ENCODE assay signal across 17 mouse cellular contexts in the genomic region with DNA sequence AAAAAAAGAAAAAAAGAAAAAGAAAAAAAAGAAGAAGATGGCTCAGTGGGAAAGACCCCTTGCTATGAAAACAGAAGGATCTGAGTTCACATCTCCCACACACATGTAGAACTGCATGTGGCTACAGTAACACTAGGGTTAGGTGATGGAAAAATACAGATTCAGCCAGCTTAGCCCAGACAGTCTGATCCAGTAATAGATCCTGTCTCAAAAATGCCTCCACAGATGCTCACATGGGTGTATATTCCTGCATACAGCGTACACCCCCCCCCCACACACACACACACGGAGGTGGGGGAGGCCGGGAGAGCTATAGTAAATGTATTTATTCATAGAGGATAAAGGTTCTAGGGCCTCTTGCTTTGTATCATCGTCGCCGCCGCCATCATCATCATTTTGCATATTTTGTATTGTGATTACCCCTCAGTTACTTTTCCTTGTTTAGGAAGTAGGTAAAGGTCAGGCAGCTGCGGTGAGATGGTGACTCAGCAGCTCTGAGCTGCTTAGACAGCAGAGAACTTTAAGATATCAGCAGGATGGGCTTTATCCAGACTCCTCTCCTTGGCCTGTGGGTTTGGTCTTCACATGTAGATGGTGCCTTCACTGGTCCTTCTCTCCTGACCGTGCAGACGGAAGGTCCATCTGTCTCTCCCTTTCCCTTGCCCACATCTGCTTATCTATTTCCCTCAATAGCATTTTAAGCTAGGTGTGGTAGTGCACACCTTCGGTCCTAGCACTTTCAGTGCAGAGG. TPM values are rescaled to one million over a fixed set of nuclear protein-coding genes. Genes with fewer than 3 reads are reported as not detected.
DNase-seq lines count a peak whose midpoint lies in the region; ATAC-seq and TF ChIP-seq lines count a peak whose summit lies in the region.
"Had no signal": no experiment of that assay in that cellular context is flagged by ENCODE, and none has a peak within 500 bp of the region (broad histone marks: within the 10 kb centered on the region; RNA-seq: fewer than 3 reads in every experiment).

No protein-coding gene starts in this region.

- peak overlapping the region; percentile 76 for H3K4me2 ChIP-seq in liver, embryonic 14.5 days (ENCODE audit: low read depth)
- no peak overlapping the region for H3K4me2 ChIP-seq in kidney, embryonic 14.5 days (replicated peaks; ENCODE audit: low read depth, low read length)
- no peak overlapping the region for H3K4me2 ChIP-seq in hindbrain, embryonic 11.5 days (replicated peaks; ENCODE audit: low read depth, low read length)
- H3K4me2 ChIP-seq: embryonic facial prominence, embryonic 13.5 days; hindbrain, embryonic 12.5 days; limb, embryonic 12.5 days had no signal

- H3K9me3 ChIP-seq in liver, embryonic 14.5 days (ENCODE audit: control insufficient read depth, low read length): no peaks in the 10 kb centered on the region
- H3K9me3 ChIP-seq in kidney, embryonic 14.5 days (ENCODE audit: control insufficient read depth, low read length): no peaks in the 10 kb centered on the region
- H3K9me3 ChIP-seq in hindbrain, embryonic 11.5 days (ENCODE audit: control insufficient read depth, low read length): no peaks in the 10 kb centered on the region
- H3K9me3 ChIP-seq: embryonic facial prominence, embryonic 13.5 days; hindbrain, embryonic 12.5 days; limb, embryonic 12.5 days had no signal

- TF ChIP-seq EP300 in liver, embryonic 14.5 days (IDR thresholded peaks at IDR 0.05; ENCODE audit: low read depth): peak; percentile 29; the same call in 1 of the 2 replicates

- H3K27me3 ChIP-seq in liver, embryonic 14.5 days (ENCODE audit: control insufficient read depth, insufficient read depth, low read length): no peaks in the 10 kb centered on the region
- H3K27me3 ChIP-seq in kidney, embryonic 14.5 days (ENCODE audit: control insufficient read depth, insufficient read depth, low read length): no peaks in the 10 kb centered on the region
- H3K27me3 ChIP-seq in hindbrain, embryonic 11.5 days (ENCODE audit: control insufficient read depth, insufficient read depth, low read length): no peaks in the 10 kb centered on the region
- H3K27me3 ChIP-seq: embryonic facial prominence, embryonic 13.5 days; hindbrain, embryonic 12.5 days; limb, embryonic 12.5 days had no signal

- no peak overlapping the region for H3K4me3 ChIP-seq in bone marrow, adult 2 months (replicated peaks; ENCODE audit: control insufficient read depth, low read depth, low read length)
- peak overlapping the region in 1 of 2 experiments; percentile 25; a peak in 1 of 4 replicates for H3K4me3 ChIP-seq in liver, embryonic 14.5 days (ENCODE audit: insufficient read depth in 1 of 2, low read depth in 2 of 2, low read length in 2 of 2)
- H3K4me3 ChIP-seq in kidney, embryonic 14.5 days (ENCODE audit: low read length): no peak overlapping the region
- H3K4me3 ChIP-seq in hindbrain, embryonic 11.5 days (ENCODE audit: low read depth, low read length): no peak overlapping the region
- H3K4me3 ChIP-seq: embryonic facial prominence, embryonic 13.5 days; hindbrain, embryonic 12.5 days; limb, embryonic 12.5 days had no signal

- TF ChIP-seq CTCF in bone marrow, adult 2 months (IDR thresholded peaks at IDR 0.05; ENCODE audit: control insufficient read depth, insufficient read depth, low read length): no peak
- no peak for TF ChIP-seq CTCF in liver, embryonic 14.5 days (IDR thresholded peaks at IDR 0.05; ENCODE audit: low read depth)

- WGBS in bone marrow, adult 2 months: 42% methylated on average over 11 of the region's 11 CpGs
- WGBS in liver, embryonic 14.5 days (ENCODE audit: insufficient replicate concordance): 33% methylated on average over 11 of the region's 11 CpGs
- 90% methylated on average over 11 of the region's 11 CpGs for WGBS in kidney, embryonic 14.5 days
- WGBS in hindbrain, embryonic 11.5 days: 93% methylated on average over 11 of the region's 11 CpGs

- TF ChIP-seq POLR2A in bone marrow, adult 2 months (IDR thresholded peaks at IDR 0.05; ENCODE audit: borderline replicate concordance, control insufficient read depth, low read depth, low read length): no peak

- no peaks in the 10 kb centered on the region; the same call in 1 of the 2 replicates for H3K36me3 ChIP-seq in liver, embryonic 14.5 days (replicated peaks; ENCODE audit: control insufficient read depth, insufficient read depth, low read depth)
- H3K36me3 ChIP-seq in kidney, embryonic 14.5 days (ENCODE audit: control insufficient read depth, insufficient read depth, low read length): peaks cover 7% of the 10 kb centered on the region; the same call in 1 of the 2 replicates
- no peaks in the 10 kb centered on the region for H3K36me3 ChIP-seq in hindbrain, embryonic 11.5 days (ENCODE audit: control insufficient read depth, insufficient read depth, low read length)
- H3K36me3 ChIP-seq: hindbrain, embryonic 12.5 days had no signal

- peak; percentile 68 for ATAC-seq in liver, embryonic 14.5 days (ENCODE audit: insufficient read depth)
- ATAC-seq in kidney, embryonic 14.5 days (ENCODE audit: low FRiP score, low TSS enrichment): no peak
- ATAC-seq in monocyte, adult 5-6 weeks (replicated peaks; ENCODE audit: insufficient number of reproducible peaks, low FRiP score, low TSS enrichment, poor library complexity, severe bottlenecking): no peak
- no peak for ATAC-seq in hindbrain, embryonic 11.5 days (ENCODE audit: low FRiP score)

- DNase-seq in adrenal gland, adult 2 months: peak; percentile 15
- DNase-seq in adrenal gland, postnatal 4 days (ENCODE audit: low spot score in 2 of 2): no peak
- DNase-seq in 3T3-L1 (ENCODE audit: low read depth, low spot score): peak; percentile 71
- peak; percentile 65 to 69 (median 67) for DNase-seq in liver, embryonic 14.5 days (ENCODE audit: low read depth in 3 of 3, low spot score in 3 of 3)
- no peak for DNase-seq in hindbrain, embryonic 11.5 days (ENCODE audit: low spot score)
- DNase-seq: adrenal gland, postnatal 25 days; cerebellum, adult 9-11 months; heart, adult 18-20 months; kidney, adult 8-10 months had no signal

- H3K27ac ChIP-seq in bone marrow, adult 2 months (ENCODE audit: control insufficient read depth, insufficient read depth, low read depth, low read length, poor library complexity): peak overlapping the region; percentile 72; the same call in 1 of the 2 replicates
- peak overlapping the region; percentile 95 for H3K27ac ChIP-seq in liver, embryonic 14.5 days
- no peak overlapping the region for H3K27ac ChIP-seq in kidney, embryonic 14.5 days (ENCODE audit: low read depth, low read length)
- H3K27ac ChIP-seq in hindbrain, embryonic 11.5 days (ENCODE audit: low read depth, low read length): no peak overlapping the region
- H3K27ac ChIP-seq: embryonic facial prominence, embryonic 13.5 days; hindbrain, embryonic 12.5 days; limb, embryonic 12.5 days had no signal

- H3K4me1 ChIP-seq in bone marrow, adult 2 months (ENCODE audit: control insufficient read depth, insufficient read depth, low read length): peaks cover 13% of the 10 kb centered on the region
- peaks cover 68 to 71% of the 10 kb centered on the region in 2 experiments for H3K4me1 ChIP-seq in liver, embryonic 14.5 days (replicated peaks; ENCODE audit: control insufficient read depth in 2 of 2, insufficient read depth in 2 of 2, low read length in 1 of 2)
- H3K4me1 ChIP-seq in kidney, embryonic 14.5 days (ENCODE audit: control insufficient read depth, insufficient read depth, low read length): peaks cover 34% of the 10 kb centered on the region
- no peaks in the 10 kb centered on the region for H3K4me1 ChIP-seq in hindbrain, embryonic 11.5 days (replicated peaks; ENCODE audit: control insufficient read depth, insufficient read depth, low read length)

- peak overlapping the region; percentile 62 for H3K9ac ChIP-seq in liver, embryonic 14.5 days (replicated peaks)
- no peak overlapping the region for H3K9ac ChIP-seq in kidney, embryonic 14.5 days (ENCODE audit: low read depth, low read length)
- no peak overlapping the region for H3K9ac ChIP-seq in hindbrain, embryonic 11.5 days (ENCODE audit: low read depth, low read length)
- H3K9ac ChIP-seq: embryonic facial prominence, embryonic 13.5 days; hindbrain, embryonic 12.5 days; limb, embryonic 12.5 days had no signal

RNA-seq across cellular contexts. Expression of a gene that starts 29.2 kb away (rescaled TPM):
- total RNA-seq in adrenal gland, adult 2 months (2021): not detected
- not detected in 2 replicates for polyA plus RNA-seq in adrenal gland, adult 2 months (2012; rRNA removed)
- under 1 TPM in 1 of 2 experiments, not detected in 1; 0.73 TPM for total RNA-seq in adrenal gland, postnatal 4 days (2021)
- not detected in 2 replicates for polyA plus RNA-seq in bone marrow, adult 2 months (2011; ENCODE audit: insufficient read depth, insufficient read length, low replicate concordance, missing spikeins)
- 0.07 TPM in 1 of 2 replicates, not detected in the other for polyA plus RNA-seq in liver, embryonic 14.5 days (2012; rRNA removed)
- 11.9 and 14.0 TPM in 2 replicates for polyA plus RNA-seq in liver, embryonic 14.5 days (2014; fragmentation: Nextera tagmentation; extraction: Ambion mirVana)
- polyA plus RNA-seq in kidney, embryonic 14.5 days (2014; fragmentation: Nextera tagmentation; extraction: Ambion mirVana): 54.5 and 60.9 TPM in 2 replicates
- total RNA-seq in monocyte, adult 5-6 weeks (2017): 0.75 TPM in 1 of 3 replicates, not detected in the others
- 24.9 and 34.4 TPM in 2 replicates for polyA plus RNA-seq in hindbrain, embryonic 11.5 days (2014; fragmentation: Nextera tagmentation; extraction: Ambion mirVana)
- total RNA-seq: adrenal gland, postnatal 25 days; heart, adult 18-20 months; midbrain, postnatal 0 days; neutrophil, adult 5-6 weeks had no signal

RNA-seq across cellular contexts. Expression of a gene that starts 50.3 kb away (rescaled TPM):
- total RNA-seq in adrenal gland, adult 2 months (2021): 100 to 1,000 TPM; 181 to 208 TPM
- 279 and 310 TPM in 2 replicates for polyA plus RNA-seq in adrenal gland, adult 2 months (2012; rRNA removed)
- total RNA-seq in adrenal gland, postnatal 4 days (2021): 100 to 1,000 TPM; 166 to 191 TPM
- 12.0 and 23.7 TPM in 2 replicates for polyA plus RNA-seq in bone marrow, adult 2 months (2011; ENCODE audit: insufficient read depth, insufficient read length, low replicate concordance, missing spikeins)
- 26.0 and 26.4 TPM in 2 replicates for polyA plus RNA-seq in liver, embryonic 14.5 days (2012; rRNA removed)
- polyA plus RNA-seq in liver, embryonic 14.5 days (2014; fragmentation: Nextera tagmentation; extraction: Ambion mirVana): 21.2 and 22.9 TPM in 2 replicates
- 54.2 and 68.5 TPM in 2 replicates for polyA plus RNA-seq in kidney, embryonic 14.5 days (2014; fragmentation: Nextera tagmentation; extraction: Ambion mirVana)
- total RNA-seq in monocyte, adult 5-6 weeks (2017): 10.4 to 19.1 TPM (median 15.8 TPM) in 3 replicates
- polyA plus RNA-seq in hindbrain, embryonic 11.5 days (2014; fragmentation: Nextera tagmentation; extraction: Ambion mirVana): 22.9 and 30.8 TPM in 2 replicates

RNA-seq across cellular contexts. Expression of a gene that starts 57.9 kb away (rescaled TPM):
- 10 to 100 TPM; 42.3 to 49.4 TPM for total RNA-seq in adrenal gland, adult 2 months (2021)
- polyA plus RNA-seq in adrenal gland, adult 2 months (2012; rRNA removed): 66.2 and 68.2 TPM in 2 replicates
- 10 to 100 TPM; 91.7 to 92.3 TPM for total RNA-seq in adrenal gland, postnatal 4 days (2021)
- 33.9 and 44.8 TPM in 2 replicates for polyA plus RNA-seq in bone marrow, adult 2 months (2011; ENCODE audit: insufficient read depth, insufficient read length, low replicate concordance, missing spikeins)
- 17.2 and 17.6 TPM in 2 replicates for polyA plus RNA-seq in liver, embryonic 14.5 days (2012; rRNA removed)
- polyA plus RNA-seq in liver, embryonic 14.5 days (2014; fragmentation: Nextera tagmentation; extraction: Ambion mirVana): 5.4 and 7.0 TPM in 2 replicates
- polyA plus RNA-seq in kidney, embryonic 14.5 days (2014; fragmentation: Nextera tagmentation; extraction: Ambion mirVana): 23.9 and 26.1 TPM in 2 replicates
- total RNA-seq in monocyte, adult 5-6 weeks (2017): 29.9 to 52.1 TPM (median 44.8 TPM) in 3 replicates
- polyA plus RNA-seq in hindbrain, embryonic 11.5 days (2014; fragmentation: Nextera tagmentation; extraction: Ambion mirVana): 21.0 and 22.4 TPM in 2 replicates

Comparison
In these comparisons a context has a peak if more than half of its experiments do, and no peak if none do; other contexts are left out.
1. DNase-seq: peak in adrenal gland, adult 2 months (single experiment), 3T3-L1 (single experiment) and liver, embryonic 14.5 days (3 of 3); none in adrenal gland, postnatal 4 days (0 of 2) and hindbrain, embryonic 11.5 days (single experiment).
2. H3K27ac ChIP-seq: peak in bone marrow, adult 2 months (single experiment) and liver, embryonic 14.5 days (single experiment); none in kidney, embryonic 14.5 days (single experiment) and hindbrain, embryonic 11.5 days (single experiment).